Mouse (Mus musculus) yolk sac, embryonic 10.5 days (tissue): ENCODE measurements at regions not wholly inside any gene's neighbourhood (a gene's known extent, or its start where the extent isn't known, plus 50 kb on each side); places are given as distances from the start of the nearest gene placed in this dataset.

Experiments used
- DNase-seq: peaks from one replicate; pipeline ENCODE4 v3.0.0-alpha.2; 2017; ENCODE audit warnings: low spot score

DNA sequence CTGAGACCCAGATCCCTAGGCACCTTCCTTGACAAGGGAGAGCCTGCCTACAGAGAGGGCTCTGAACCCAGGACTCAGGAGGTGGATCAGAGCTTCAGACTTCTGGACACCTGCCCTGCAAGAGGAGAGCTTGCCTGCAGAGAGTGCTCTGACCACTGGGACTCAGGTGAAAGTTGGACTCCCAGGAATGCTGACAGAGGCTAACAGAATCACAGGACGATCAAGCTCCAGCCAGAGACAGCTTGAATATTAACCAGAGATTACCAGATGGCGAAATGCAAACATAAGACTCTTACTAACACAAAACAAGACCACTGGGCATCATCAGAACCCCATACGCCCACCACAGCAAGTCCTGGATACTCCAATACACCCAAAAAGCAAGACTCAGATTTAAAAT is 600.8 kb downstream of the Ctag2 start:
- DNase-seq, result peak; percentile 8
